ENCODE assay signal across 14 mouse cellular contexts in genomic region chr2:142589403-142590283, GRCm38 (mm10).
DNase-seq lines count a peak whose midpoint lies in the region; ATAC-seq and TF ChIP-seq lines count a peak whose summit lies in the region.
"Had no signal": no experiment of that assay in that cellular context is flagged by ENCODE, and none has a peak within 500 bp of the region (broad histone marks: within the 10 kb centered on the region; RNA-seq: fewer than 3 reads in every experiment).

No protein-coding gene starts in this region.

- no peak for ATAC-seq in heart, embryonic 11.5 days (replicated peaks; ENCODE audit: insufficient number of reproducible peaks, low FRiP score, low TSS enrichment)
- ATAC-seq in embryonic facial prominence, embryonic 13.5 days (ENCODE audit: insufficient number of reproducible peaks, insufficient read depth, low FRiP score, low TSS enrichment, low read depth): peak; percentile 52; the same call in 1 of the 2 replicates
- peak; percentile 85 for ATAC-seq in hindbrain, embryonic 15.5 days (ENCODE audit: low FRiP score, low read depth)
- no peak for ATAC-seq in midbrain, postnatal 0 days (ENCODE audit: low FRiP score)
- no peak for ATAC-seq in intestine, postnatal 0 days
- ATAC-seq: intestine, embryonic 15.5 days had no signal

- H3K9ac ChIP-seq in heart, embryonic 11.5 days (ENCODE audit: low read depth, low read length): no peak overlapping the region
- no peak overlapping the region for H3K9ac ChIP-seq in embryonic facial prominence, embryonic 13.5 days
- no peak overlapping the region for H3K9ac ChIP-seq in hindbrain, embryonic 15.5 days
- no peak overlapping the region for H3K9ac ChIP-seq in midbrain, postnatal 0 days (replicated peaks; ENCODE audit: low read length, poor library complexity, severe bottlenecking)
- H3K9ac ChIP-seq in intestine, postnatal 0 days (ENCODE audit: low read depth, low read length): no peak overlapping the region
- H3K9ac ChIP-seq: heart, embryonic 13.5 days; intestine, embryonic 15.5 days; liver, embryonic 15.5 days had no signal

- peak; percentile 73 for DNase-seq in heart, adult 11 months
- peak; percentile 69 for DNase-seq in midbrain, postnatal 0 days (ENCODE audit: low spot score)
- DNase-seq in adrenal gland, adult 2 months: no peak
- DNase-seq in thymus, postnatal 0 days (ENCODE audit: low spot score): no peak
- DNase-seq: layer of hippocampus, postnatal 36 days; right cerebral cortex, adult 18-20 months had no signal

- no peaks in the 10 kb centered on the region for H3K9me3 ChIP-seq in heart, embryonic 11.5 days (replicated peaks; ENCODE audit: control insufficient read depth, low read length)
- H3K9me3 ChIP-seq in embryonic facial prominence, embryonic 13.5 days: no peaks in the 10 kb centered on the region
- H3K9me3 ChIP-seq in hindbrain, embryonic 15.5 days: no peaks in the 10 kb centered on the region
- no peaks in the 10 kb centered on the region for H3K9me3 ChIP-seq in midbrain, postnatal 0 days (ENCODE audit: low read length)
- H3K9me3 ChIP-seq in intestine, postnatal 0 days (ENCODE audit: control insufficient read depth): no peaks in the 10 kb centered on the region
- H3K9me3 ChIP-seq: heart, embryonic 13.5 days; intestine, embryonic 15.5 days; liver, embryonic 15.5 days had no signal

- H3K4me2 ChIP-seq in heart, embryonic 11.5 days: no peak overlapping the region
- peak overlapping the region; percentile 43 for H3K4me2 ChIP-seq in embryonic facial prominence, embryonic 13.5 days
- peak overlapping the region; percentile 35 for H3K4me2 ChIP-seq in hindbrain, embryonic 15.5 days
- H3K4me2 ChIP-seq in midbrain, postnatal 0 days (ENCODE audit: low read depth, low read length, poor library complexity, severe bottlenecking): no peak overlapping the region
- no peak overlapping the region for H3K4me2 ChIP-seq in intestine, postnatal 0 days (replicated peaks; ENCODE audit: low read depth)
- H3K4me2 ChIP-seq: heart, embryonic 13.5 days; intestine, embryonic 15.5 days; liver, embryonic 15.5 days had no signal

- no peaks in the 10 kb centered on the region for H3K27me3 ChIP-seq in heart, embryonic 11.5 days (ENCODE audit: control insufficient read depth, insufficient read depth, low read length)
- H3K27me3 ChIP-seq in embryonic facial prominence, embryonic 13.5 days: no peaks in the 10 kb centered on the region
- no peaks in the 10 kb centered on the region for H3K27me3 ChIP-seq in hindbrain, embryonic 15.5 days
- no peaks in the 10 kb centered on the region for H3K27me3 ChIP-seq in midbrain, postnatal 0 days (ENCODE audit: insufficient read depth, low read length)
- no peaks in the 10 kb centered on the region for H3K27me3 ChIP-seq in intestine, postnatal 0 days (replicated peaks; ENCODE audit: control insufficient read depth, insufficient read depth, low read length)
- H3K27me3 ChIP-seq: heart, embryonic 13.5 days; intestine, embryonic 15.5 days; liver, embryonic 15.5 days had no signal

- H3K4me3 ChIP-seq in heart, embryonic 11.5 days (ENCODE audit: low read depth, low read length): no peak overlapping the region
- no peak overlapping the region for H3K4me3 ChIP-seq in embryonic facial prominence, embryonic 13.5 days
- H3K4me3 ChIP-seq in hindbrain, embryonic 15.5 days: no peak overlapping the region
- H3K4me3 ChIP-seq in midbrain, postnatal 0 days (ENCODE audit: low read depth, low read length): no peak overlapping the region
- H3K4me3 ChIP-seq in intestine, postnatal 0 days (ENCODE audit: low read depth, low read length): no peak overlapping the region
- H3K4me3 ChIP-seq: heart, embryonic 13.5 days; intestine, embryonic 15.5 days; liver, embryonic 15.5 days had no signal

- TF ChIP-seq CTCF in midbrain, postnatal 0 days (IDR thresholded peaks at IDR 0.05): no peak
- no peak for TF ChIP-seq CTCF in intestine, postnatal 0 days (IDR thresholded peaks at IDR 0.05; ENCODE audit: low read depth)

- 72% methylated on average over 14 of the region's 14 CpGs for WGBS in heart, embryonic 11.5 days (ENCODE audit: insufficient replicate concordance)
- 14% methylated on average over 14 of the region's 14 CpGs for WGBS in embryonic facial prominence, embryonic 13.5 days
- 14% methylated on average over 14 of the region's 14 CpGs for WGBS in hindbrain, embryonic 15.5 days
- 10% methylated on average over 14 of the region's 14 CpGs for WGBS in midbrain, postnatal 0 days
- WGBS in intestine, postnatal 0 days: 79% methylated on average over 14 of the region's 14 CpGs

- H3K4me1 ChIP-seq in heart, embryonic 11.5 days (ENCODE audit: control insufficient read depth, insufficient read depth, low read length): peaks cover 3% of the 10 kb centered on the region; the same call in 1 of the 2 replicates
- peaks cover 17% of the 10 kb centered on the region; the same call in 1 of the 2 replicates for H3K4me1 ChIP-seq in embryonic facial prominence, embryonic 13.5 days
- peaks cover 22% of the 10 kb centered on the region for H3K4me1 ChIP-seq in hindbrain, embryonic 15.5 days (replicated peaks)
- H3K4me1 ChIP-seq in midbrain, postnatal 0 days (ENCODE audit: insufficient read depth, low read length): peaks cover 3% of the 10 kb centered on the region; the same call in 1 of the 2 replicates
- no peaks in the 10 kb centered on the region for H3K4me1 ChIP-seq in intestine, postnatal 0 days (replicated peaks; ENCODE audit: control insufficient read depth, insufficient read depth, low read length)
- H3K4me1 ChIP-seq: liver, embryonic 15.5 days had no signal

- H3K27ac ChIP-seq in heart, embryonic 11.5 days (ENCODE audit: low read depth, low read length): no peak overlapping the region
- peak overlapping the region; percentile 28; the same call in 1 of the 2 replicates for H3K27ac ChIP-seq in embryonic facial prominence, embryonic 13.5 days
- peak overlapping the region; percentile 76 for H3K27ac ChIP-seq in hindbrain, embryonic 15.5 days (replicated peaks)
- H3K27ac ChIP-seq in midbrain, postnatal 0 days (ENCODE audit: low read depth, low read length): no peak overlapping the region
- no peak overlapping the region for H3K27ac ChIP-seq in intestine, postnatal 0 days (ENCODE audit: low read depth, low read length)
- H3K27ac ChIP-seq: intestine, embryonic 15.5 days; liver, embryonic 15.5 days had no signal

- no peaks in the 10 kb centered on the region for H3K36me3 ChIP-seq in heart, embryonic 11.5 days (ENCODE audit: control insufficient read depth, insufficient read depth, low read length)
- H3K36me3 ChIP-seq in embryonic facial prominence, embryonic 13.5 days: no peaks in the 10 kb centered on the region
- no peaks in the 10 kb centered on the region for H3K36me3 ChIP-seq in hindbrain, embryonic 15.5 days
- no peaks in the 10 kb centered on the region for H3K36me3 ChIP-seq in midbrain, postnatal 0 days (ENCODE audit: insufficient read depth, low read length)
- no peaks in the 10 kb centered on the region for H3K36me3 ChIP-seq in intestine, postnatal 0 days (ENCODE audit: control insufficient read depth, insufficient read depth)
- H3K36me3 ChIP-seq: G1E; heart, embryonic 13.5 days; intestine, embryonic 15.5 days; liver, embryonic 15.5 days had no signal

Comparison
In these comparisons a context has a peak if more than half of its experiments do, and no peak if none do; other contexts are left out.
1. DNase-seq: peak in heart, adult 11 months (single experiment) and midbrain, postnatal 0 days (single experiment); none in adrenal gland, adult 2 months (single experiment) and thymus, postnatal 0 days (single experiment).
2. ATAC-seq: peak in embryonic facial prominence, embryonic 13.5 days (single experiment) and hindbrain, embryonic 15.5 days (single experiment); none in heart, embryonic 11.5 days (single experiment), midbrain, postnatal 0 days (single experiment) and intestine, postnatal 0 days (single experiment).
3. H3K27ac ChIP-seq: peak in embryonic facial prominence, embryonic 13.5 days (single experiment) and hindbrain, embryonic 15.5 days (single experiment); none in heart, embryonic 11.5 days (single experiment), midbrain, postnatal 0 days (single experiment) and intestine, postnatal 0 days (single experiment).
4. H3K4me2 ChIP-seq: peak in embryonic facial prominence, embryonic 13.5 days (single experiment) and hindbrain, embryonic 15.5 days (single experiment); none in heart, embryonic 11.5 days (single experiment), midbrain, postnatal 0 days (single experiment) and intestine, postnatal 0 days (single experiment).